Mouse (Mus musculus): ENCODE data around the gene Gm2a. TPM values are rescaled to one million over a fixed set of nuclear protein-coding genes. Genes with fewer than 3 reads are reported as not detected.

The Gm2a gene
- polyA plus RNA-seq, 1 experiment: 37.2 TPM

DNA sequence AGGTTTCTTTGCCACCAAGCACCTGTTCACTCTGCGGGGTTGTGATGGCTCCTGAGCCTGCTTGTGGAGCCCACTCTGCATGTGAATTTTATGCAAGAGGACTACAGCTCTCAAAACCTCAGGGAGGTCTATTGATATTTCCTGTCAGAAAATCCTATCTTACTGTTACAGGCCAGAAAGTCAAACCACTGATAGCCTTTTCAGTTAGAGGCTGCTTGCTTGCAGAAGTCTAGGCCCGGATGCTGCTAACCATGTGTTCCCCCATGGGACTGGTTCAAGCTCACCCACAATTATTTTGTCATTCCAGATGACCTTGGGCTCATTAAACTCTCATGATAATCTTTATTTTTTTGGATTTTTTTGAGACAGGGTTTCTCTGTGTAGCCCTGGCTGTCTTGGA, 19.1 kb downstream of the Gm2a start:
- no peak overlapping the region; the same call in 1 of the 2 replicates for H3K27ac ChIP-seq (ENCODE audit: control insufficient read depth, insufficient read depth, low read length)
- WGBS: 30% methylated on average over 2 of the region's 2 CpGs
- no peak for DNase-seq
- no peaks in the 10 kb centered on the region for H3K27me3 ChIP-seq (ENCODE audit: control insufficient read depth, insufficient read depth, low read length)
- H3K36me3 ChIP-seq (ENCODE audit: control insufficient read depth, insufficient read depth, low read length): no peaks in the 10 kb centered on the region
- no peak overlapping the region for H3K4me3 ChIP-seq (ENCODE audit: control insufficient read depth, insufficient read depth, low read length)
- TF ChIP-seq POLR2A (IDR thresholded peaks at IDR 0.05; ENCODE audit: control insufficient read depth, extremely low read depth, insufficient read depth, low read length, poor library complexity): no peak
- TF ChIP-seq CTCF (IDR thresholded peaks at IDR 0.05; ENCODE audit: borderline replicate concordance, control insufficient read depth, extremely low read depth, insufficient read depth, low read length, poor library complexity): no peak
- H3K4me1 ChIP-seq (replicated peaks; ENCODE audit: control insufficient read depth, insufficient read depth, low read length): peaks cover 19% of the 10 kb centered on the region

DNA sequence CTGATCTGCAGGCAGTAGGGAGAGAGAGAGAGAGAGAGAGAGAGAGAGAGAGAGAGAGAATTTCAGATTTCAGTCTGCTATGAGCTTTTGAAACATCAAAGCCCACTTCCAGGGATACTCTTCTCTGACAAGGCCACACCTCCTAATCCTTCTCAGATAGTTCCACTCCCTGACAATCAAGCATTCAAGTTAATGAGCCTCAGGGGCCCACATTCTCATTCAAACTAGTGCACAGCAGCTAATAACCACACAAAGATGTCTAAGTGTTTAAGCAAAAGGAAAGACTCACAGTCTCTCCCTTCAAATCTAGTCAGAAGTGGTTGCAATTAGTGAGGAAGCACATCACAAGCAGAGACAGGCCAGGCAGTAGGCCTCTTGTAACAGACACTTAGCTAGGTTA, 22.4 kb downstream of the Gm2a start:
- Histone ChIP-seq H3K4me1 (replicated peaks; ENCODE audit: control insufficient read depth, insufficient read depth, low read length) (peaks cover 9% of the 10 kb centered on the region), H3K27ac (ENCODE audit: control insufficient read depth, insufficient read depth, low read length) (peak overlapping the region; percentile 100)
- DNase-seq: no peak

GRCm38 (mm10) chr11:55120821-55121271, 22.9 kb downstream of the Gm2a start:
- H3K36me3 ChIP-seq (ENCODE audit: control insufficient read depth, insufficient read depth, low read length): no peaks in the 10 kb centered on the region
- DNase-seq: peak; percentile 77
- TF ChIP-seq CTCF (IDR thresholded peaks at IDR 0.05; ENCODE audit: borderline replicate concordance, control insufficient read depth, extremely low read depth, insufficient read depth, low read length, poor library complexity) (no peak), POLR2A (IDR thresholded peaks at IDR 0.05; ENCODE audit: control insufficient read depth, extremely low read depth, insufficient read depth, low read length, poor library complexity) (peak; percentile 65)
- 5% methylated on average over 8 of the region's 8 CpGs for WGBS
- H3K27ac ChIP-seq (ENCODE audit: control insufficient read depth, insufficient read depth, low read length): peak overlapping the region; percentile 100
- peak overlapping the region; percentile 38 for H3K4me3 ChIP-seq (ENCODE audit: control insufficient read depth, insufficient read depth, low read length)
- peaks cover 9% of the 10 kb centered on the region for H3K4me1 ChIP-seq (replicated peaks; ENCODE audit: control insufficient read depth, insufficient read depth, low read length)
- no peaks in the 10 kb centered on the region for H3K27me3 ChIP-seq (ENCODE audit: control insufficient read depth, insufficient read depth, low read length)

More for the DNA sequence above, 22.4 kb downstream of the Gm2a start:
- Histone ChIP-seq H3K4me3 (ENCODE audit: control insufficient read depth, insufficient read depth, low read length) (no peak overlapping the region), H3K27me3 (ENCODE audit: control insufficient read depth, insufficient read depth, low read length) (no peaks in the 10 kb centered on the region), H3K36me3 (ENCODE audit: control insufficient read depth, insufficient read depth, low read length) (no peaks in the 10 kb centered on the region)
- TF ChIP-seq POLR2A (IDR thresholded peaks at IDR 0.05; ENCODE audit: control insufficient read depth, extremely low read depth, insufficient read depth, low read length, poor library complexity) (no peak), CTCF (IDR thresholded peaks at IDR 0.05; ENCODE audit: borderline replicate concordance, control insufficient read depth, extremely low read depth, insufficient read depth, low read length, poor library complexity) (no peak)

GRCm38 (mm10) chr11:55121430-55121829, 23.5 kb downstream of the Gm2a start:
- Histone ChIP-seq H3K27me3 (ENCODE audit: control insufficient read depth, insufficient read depth, low read length) (no peaks in the 10 kb centered on the region), H3K36me3 (ENCODE audit: control insufficient read depth, insufficient read depth, low read length) (no peaks in the 10 kb centered on the region), H3K4me1 (replicated peaks; ENCODE audit: control insufficient read depth, insufficient read depth, low read length) (peaks cover 9% of the 10 kb centered on the region), H3K27ac (ENCODE audit: control insufficient read depth, insufficient read depth, low read length) (peak overlapping the region; percentile 100), H3K4me3 (ENCODE audit: control insufficient read depth, insufficient read depth, low read length) (peak overlapping the region; percentile 9; the same call in 1 of the 2 replicates)
- TF ChIP-seq POLR2A (IDR thresholded peaks at IDR 0.05; ENCODE audit: control insufficient read depth, extremely low read depth, insufficient read depth, low read length, poor library complexity) (no peak), CTCF (IDR thresholded peaks at IDR 0.05; ENCODE audit: borderline replicate concordance, control insufficient read depth, extremely low read depth, insufficient read depth, low read length, poor library complexity) (no peak)
- 63% methylated on average over 1 of the region's 1 CpGs for WGBS
- DNase-seq: peak; percentile 24

- TF ChIP-seq POLR2A (IDR thresholded peaks at IDR 0.05; ENCODE audit: control insufficient read depth, extremely low read depth, insufficient read depth, low read length, poor library complexity): no peak
- TF ChIP-seq CTCF (IDR thresholded peaks at IDR 0.05; ENCODE audit: borderline replicate concordance, control insufficient read depth, extremely low read depth, insufficient read depth, low read length, poor library complexity): no peak
- WGBS: 94% methylated on average over 3 of the region's 3 CpGs
- no peaks in the 10 kb centered on the region for H3K36me3 ChIP-seq (ENCODE audit: control insufficient read depth, insufficient read depth, low read length)
- H3K4me3 ChIP-seq (ENCODE audit: control insufficient read depth, insufficient read depth, low read length): no peak overlapping the region
- no peak overlapping the region for H3K27ac ChIP-seq (ENCODE audit: control insufficient read depth, insufficient read depth, low read length)
- peaks cover 11% of the 10 kb centered on the region for H3K4me1 ChIP-seq (replicated peaks; ENCODE audit: control insufficient read depth, insufficient read depth, low read length)
- no peaks in the 10 kb centered on the region for H3K27me3 ChIP-seq (ENCODE audit: control insufficient read depth, insufficient read depth, low read length)
- DNase-seq: no peak
These were observed 28.7 kb downstream of the Gm2a start for GRCm38 (mm10) chr11:55126663-55127062.

DNA sequence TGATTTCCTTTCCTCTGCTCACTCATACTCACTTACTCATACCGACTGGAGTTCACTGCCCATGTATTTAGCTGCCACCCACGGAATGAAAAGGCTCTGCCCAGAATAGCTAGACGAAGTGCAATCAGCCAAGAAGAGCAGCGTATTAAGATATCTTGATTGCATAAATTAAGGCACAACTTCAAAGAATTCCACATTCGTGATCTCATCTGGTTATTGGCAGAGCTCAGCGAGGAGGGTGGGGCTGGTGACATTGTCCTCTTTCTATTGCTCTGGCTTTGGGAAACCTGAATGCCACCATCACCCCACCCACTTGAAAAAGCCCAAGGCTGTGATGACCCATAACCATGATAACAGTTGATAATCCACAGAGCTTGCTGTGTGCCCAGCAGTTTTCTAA, 30.0 kb downstream of the Gm2a start:
- Histone ChIP-seq H3K27me3 (ENCODE audit: control insufficient read depth, insufficient read depth, low read length) (no peaks in the 10 kb centered on the region), H3K36me3 (ENCODE audit: control insufficient read depth, insufficient read depth, low read length) (no peaks in the 10 kb centered on the region), H3K4me1 (replicated peaks; ENCODE audit: control insufficient read depth, insufficient read depth, low read length) (peaks cover 9% of the 10 kb centered on the region), H3K4me3 (ENCODE audit: control insufficient read depth, insufficient read depth, low read length) (no peak overlapping the region), H3K27ac (ENCODE audit: control insufficient read depth, insufficient read depth, low read length) (no peak overlapping the region)
- 87% methylated on average over 6 of the region's 6 CpGs for WGBS
- TF ChIP-seq CTCF (IDR thresholded peaks at IDR 0.05; ENCODE audit: borderline replicate concordance, control insufficient read depth, extremely low read depth, insufficient read depth, low read length, poor library complexity) (no peak), POLR2A (IDR thresholded peaks at IDR 0.05; ENCODE audit: control insufficient read depth, extremely low read depth, insufficient read depth, low read length, poor library complexity) (no peak)
- no peak for DNase-seq

- no peak for DNase-seq
- Histone ChIP-seq H3K4me3 (ENCODE audit: control insufficient read depth, insufficient read depth, low read length) (no peak overlapping the region), H3K27me3 (ENCODE audit: control insufficient read depth, insufficient read depth, low read length) (no peaks in the 10 kb centered on the region), H3K36me3 (ENCODE audit: control insufficient read depth, insufficient read depth, low read length) (no peaks in the 10 kb centered on the region), H3K4me1 (replicated peaks; ENCODE audit: control insufficient read depth, insufficient read depth, low read length) (peaks cover 9% of the 10 kb centered on the region), H3K27ac (ENCODE audit: control insufficient read depth, insufficient read depth, low read length) (no peak overlapping the region)
- no peak for TF ChIP-seq CTCF (IDR thresholded peaks at IDR 0.05; ENCODE audit: borderline replicate concordance, control insufficient read depth, extremely low read depth, insufficient read depth, low read length, poor library complexity)
- TF ChIP-seq POLR2A (IDR thresholded peaks at IDR 0.05; ENCODE audit: control insufficient read depth, extremely low read depth, insufficient read depth, low read length, poor library complexity): no peak
- 76% methylated on average over 3 of the region's 3 CpGs for WGBS
These were observed 30.5 kb downstream of the Gm2a start for GRCm38 (mm10) chr11:55128411-55128810.

All from thymus, adult 2 months (tissue).